Mouse (Mus musculus) heart, postnatal 10 days (tissue): ENCODE data around the gene Gm17402. TPM values are rescaled to one million over a fixed set of nuclear protein-coding genes. Genes with fewer than 3 reads are reported as not detected.

ENCODE experiments used
- total RNA-seq, 2 experiments: library from RNA; stranded (reverse); gene quantifications; 2 replicates each; pipeline ENCODE4 v1.2.3; 2021

The Gm17402 gene
- total RNA-seq, 2 experiments from 2014 or later, result not detected

Other genes with a start within 250 kb of the Gm17402 start
- gene Mlf1, start 1.1 kb downstream of the Gm17402 start, total RNA-seq, result 100 to 1,000 TPM; 441 to 460 TPM
- 100 to 1,000 TPM; 189 to 208 TPM for gene Gfm1, start 54.9 kb upstream of the Gm17402 start, total RNA-seq
- 10 to 100 TPM; 21.6 to 23.1 TPM for gene Lxn, start 88.8 kb upstream of the Gm17402 start, total RNA-seq
- 1 to 10 TPM; 1.2 TPM for gene Rarres1, start 140.4 kb upstream of the Gm17402 start, total RNA-seq
- gene Mfsd1, start 207.6 kb upstream of the Gm17402 start, total RNA-seq, result 10 to 100 TPM; 40.0 to 42.8 TPM